Mouse (Mus musculus) left cerebral cortex, postnatal 25 days (tissue): ENCODE measurements around the gene Cntn1. TPM values are rescaled to one million over a fixed set of nuclear protein-coding genes. Genes with fewer than 3 reads are reported as not detected.
"Not testable (repeated sequence)": the region's sequence is repeated elsewhere in the genome, so short reads cannot be mapped to it uniquely, and the experiment has no call there.

Source experiments
- DNase-seq, 2 experiments: peaks; one replicate each; pipeline ENCODE4 v3.0.0; 2022; ENCODE audit warnings: low spot score in 2 of 2, mixed read lengths in 1 of 2
- intact Hi-C: fragments of 180-260 bp; cut with DNase I; formaldehyde crosslinking; loops from one replicate; pipeline ENCODE4 v1.15.1; 2025
- total RNA-seq, 2 experiments: library from RNA; stranded (reverse); gene quantifications; 2 replicates each; pipeline ENCODE4 v1.2.3; 2021

Gene Cntn1
- total RNA-seq, 2 experiments from 2014 or later = 297 to 317 TPM

GRCm38 (mm10) chr15:92347902-92348301 lies 296.9 kb downstream of the Cntn1 start:
- intact Hi-C loops = no loop called here
- DNase-seq = peak in 1 of 2 experiments; percentile 25

DNA sequence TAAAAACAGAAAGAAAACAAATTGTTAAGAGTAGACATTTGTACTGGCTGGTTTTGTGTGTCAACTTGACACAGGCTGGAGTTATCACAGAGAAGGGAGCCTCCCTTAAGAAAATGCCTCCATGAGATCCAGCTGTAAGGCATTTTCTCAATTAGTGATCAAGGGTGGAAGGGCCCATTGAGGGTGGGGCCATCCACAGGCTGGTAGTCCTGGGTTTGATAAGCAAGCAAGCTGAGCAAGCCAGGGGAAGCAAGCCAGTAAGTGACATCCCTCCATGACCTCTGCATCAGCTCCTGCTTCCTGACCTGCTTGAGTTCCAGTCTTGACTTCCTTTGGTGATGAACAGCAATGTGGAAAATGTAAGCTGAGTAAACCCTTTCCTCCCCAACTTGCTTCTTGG lies 297.5 kb downstream of the Cntn1 start:
- DNase-seq, intact Hi-C loops: not testable (repeated sequence)

- intact Hi-C loops = no loop called here
- DNase-seq = peak in 1 of 2 experiments; percentile 32
Measured at GRCm38 (mm10) chr15:92364153-92364552, 313.2 kb downstream of the Cntn1 start.

DNA sequence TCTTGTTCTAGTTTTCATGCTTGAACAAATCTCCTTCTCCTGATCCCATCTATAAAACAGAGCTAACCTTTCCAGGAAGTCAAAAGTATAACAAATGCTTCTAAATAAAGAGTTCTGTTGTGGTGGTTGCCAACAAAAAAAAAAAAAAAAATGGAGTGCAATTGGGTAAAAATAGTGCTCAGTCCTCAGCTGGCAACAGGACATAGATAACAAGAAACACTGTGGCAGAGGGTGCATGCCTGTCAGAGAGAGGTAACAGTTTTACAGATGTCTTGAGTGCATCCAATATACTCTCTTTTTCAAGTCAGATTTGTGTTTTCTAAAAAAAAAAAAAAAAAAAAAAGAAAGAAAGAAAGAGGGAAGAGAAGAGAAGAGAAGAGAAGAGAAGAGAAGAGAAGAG lies 313.6 kb downstream of the Cntn1 start:
- intact Hi-C loops = no loop called here
- DNase-seq = no peak

Other genes with a start within 250 kb of the Cntn1 start
- gene Smgc, start 212.9 kb upstream of the Cntn1 start, total RNA-seq = not detected